Mouse (Mus musculus) CH12.LX (cell line): ENCODE data around the gene Sobp. TPM values are rescaled to one million over a fixed set of nuclear protein-coding genes. Genes with fewer than 3 reads are reported as not detected.

ENCODE experiments used
- DNase-seq: peaks from one replicate; pipeline ENCODE4 v3.0.0-alpha.2; 2013; ENCODE audit errors: extremely low read depth
- H3K27ac ChIP-seq: 2 replicates; pipeline ENCODE4 v1.5.1; 2012; ENCODE audit warnings: low read depth, mild to moderate bottlenecking, control low read depth, moderate library complexity; ENCODE audit not compliant: insufficient read depth
- H3K27me3 ChIP-seq: replicated peaks from 2 replicates; pipeline ENCODE3; 2012; ENCODE audit warnings: inconsistent platforms
- H3K36me3 ChIP-seq, 2 experiments: replicated peaks in 1 of 2; 2 replicates each; pipeline versions ENCODE3 to v1.6.1; 2012; ENCODE audit warnings: inconsistent platforms in 1 of 2, low read length in 1 of 2, mild to moderate bottlenecking in 1 of 2, mixed read lengths in 1 of 2, moderate library complexity in 1 of 2; ENCODE audit not compliant: control insufficient read depth in 1 of 2, insufficient read depth in 1 of 2
- H3K4me1 ChIP-seq, 2 experiments: 2 replicates each; pipeline ENCODE4 v1.6.1; 2012; ENCODE audit warnings: inconsistent platforms in 1 of 2, moderate library complexity in 1 of 2; ENCODE audit not compliant: insufficient read depth in 2 of 2, control insufficient read depth in 1 of 2
- H3K4me2 ChIP-seq: 2 replicates; pipeline ENCODE4 v1.6.1; 2012; ENCODE audit warnings: low read depth, mild to moderate bottlenecking, control low read depth; ENCODE audit not compliant: poor library complexity, insufficient read depth, severe bottlenecking
- H3K4me3 ChIP-seq, 3 experiments: fragments of 150-350 bp in 1 of 3; sonication (generic) in 1 of 3; replicated peaks in 1 of 3; 2 replicates each; pipeline versions ENCODE3 to v1.5.1; 2011 to 2012; ENCODE audit warnings: low read depth in 2 of 3, low read length in 2 of 3, mild to moderate bottlenecking in 2 of 3, moderate library complexity in 2 of 3, control low read depth in 1 of 3, improper control_type of control experiment in 1 of 3, inconsistent platforms in 1 of 3, mixed read lengths in 1 of 3; ENCODE audit not compliant: poor library complexity in 1 of 3
- H3K79me2 ChIP-seq: replicated peaks from 2 replicates; pipeline ENCODE4 v1.6.1; 2012; ENCODE audit warnings: mild to moderate bottlenecking, moderate library complexity; ENCODE audit not compliant: control insufficient read depth, poor library complexity, insufficient read depth, severe bottlenecking; ENCODE audit errors: extremely low read depth
- H3K9ac ChIP-seq: 2 replicates; pipeline ENCODE4 v1.6.1; 2012; ENCODE audit warnings: low read depth, mild to moderate bottlenecking, control low read depth, moderate library complexity; ENCODE audit not compliant: insufficient read depth
- H3K9me3 ChIP-seq: replicated peaks from 2 replicates; pipeline ENCODE3; 2012; ENCODE audit warnings: low read length, inconsistent platforms, mixed read lengths
- CHD1 ChIP-seq: IDR thresholded peaks from 2 replicates; pipeline ENCODE4 v1.6.1; 2012; ENCODE audit warnings: low read depth, low read length, improper control_type of control experiment, inconsistent platforms
- CHD2 ChIP-seq: IDR thresholded peaks from 2 replicates; pipeline ENCODE4 v1.6.1; 2011; ENCODE audit warnings: low read length, improper control_type of control experiment
- CTCF ChIP-seq, 2 experiments: IDR thresholded peaks in 1 of 2; conservative IDR thresholded peaks in 1 of 2; 2 replicates each; pipeline ENCODE4 v1.5.1; 2011 to 2012; ENCODE audit warnings: low read depth in 2 of 2, low read length in 2 of 2, improper control_type of control experiment in 1 of 2, inconsistent platforms in 1 of 2, mild to moderate bottlenecking in 1 of 2, moderate library complexity in 1 of 2
- EP300 ChIP-seq: IDR thresholded peaks from 2 replicates; pipeline ENCODE4 v1.6.1; 2011; ENCODE audit warnings: low read length, improper control_type of control experiment
- GABPA ChIP-seq: IDR thresholded peaks from 2 replicates; pipeline ENCODE4 v1.6.1; 2012; ENCODE audit warnings: low read depth, low read length, improper control_type of control experiment, inconsistent platforms; ENCODE audit not compliant: insufficient replicate concordance
- IRF4 ChIP-seq: IDR thresholded peaks from 2 replicates; pipeline ENCODE4 v1.6.1; 2014; ENCODE audit warnings: low read depth, mild to moderate bottlenecking, inconsistent platforms, low read length, improper control_type of control experiment
- JUND ChIP-seq: conservative IDR thresholded peaks from 2 replicates; pipeline ENCODE4 v1.6.1; 2011; ENCODE audit warnings: low read depth, low read length, improper control_type of control experiment
- KAT2A ChIP-seq: IDR thresholded peaks from 2 replicates; pipeline ENCODE4 v1.6.1; 2012; ENCODE audit warnings: low read length, improper control_type of control experiment, inconsistent platforms; ENCODE audit not compliant: insufficient replicate concordance
- MAZ ChIP-seq: IDR thresholded peaks from 2 replicates; pipeline ENCODE4 v1.6.1; 2012; ENCODE audit warnings: low read depth, mild to moderate bottlenecking, inconsistent platforms, low read length, improper control_type of control experiment, moderate library complexity
- MYC ChIP-seq: IDR thresholded peaks from 2 replicates; pipeline ENCODE4 v1.6.1; 2011; ENCODE audit warnings: low read depth, mild to moderate bottlenecking, improper control_type of control experiment, low read length
- NELFE ChIP-seq: IDR thresholded peaks from 2 replicates; pipeline ENCODE4 v1.6.1; 2011; ENCODE audit warnings: low read depth, low read length, improper control_type of control experiment
- NRF1 ChIP-seq: IDR thresholded peaks from 2 replicates; pipeline ENCODE4 v1.6.1; 2014; ENCODE audit warnings: low read depth, mild to moderate bottlenecking, inconsistent platforms, low read length, improper control_type of control experiment, moderate library complexity
- POLR2AphosphoS2 ChIP-seq: IDR thresholded peaks from 2 replicates; pipeline ENCODE4 v1.6.1; 2011; ENCODE audit warnings: low read depth, low read length, improper control_type of control experiment
- RAD21 ChIP-seq: IDR thresholded peaks from 2 replicates; pipeline ENCODE4 v1.6.1; 2011; ENCODE audit warnings: low read depth, mild to moderate bottlenecking, low read length, improper control_type of control experiment, moderate library complexity
- RCOR1 ChIP-seq: conservative IDR thresholded peaks from 2 replicates; pipeline ENCODE4 v1.6.1; 2012; ENCODE audit warnings: low read depth, mild to moderate bottlenecking, inconsistent platforms, low read length, improper control_type of control experiment
- SIN3A ChIP-seq: IDR thresholded peaks from 2 replicates; pipeline ENCODE4 v1.6.1; 2012; ENCODE audit warnings: low read length, improper control_type of control experiment, inconsistent platforms
- ZNF384 ChIP-seq: IDR thresholded peaks from 2 replicates; pipeline ENCODE4 v1.6.1; 2012; ENCODE audit warnings: low read depth, low read length, improper control_type of control experiment, inconsistent platforms
- dilution Hi-C: fragments of 300-500 bp; cut with MboI; formaldehyde crosslinking; loops from 2 replicates; pipeline ENCODE4 v1.14.3; 2020; ENCODE audit warnings: low sequenced_read_pairs; ENCODE audit not compliant: extremely low pct_unique_long_range_greater_than_20kb, extremely low pct_ligation_motif_present
- in situ Hi-C: fragments of 300-500 bp; cut with MboI; formaldehyde crosslinking; loops from 3 replicates; pipeline ENCODE4 v1.14.3; 2019; ENCODE audit warnings: low sequenced_read_pairs, low pct_ligation_motif_present, low pct_unique_long_range_greater_than_20kb, mixed read lengths
- polyA plus RNA-seq: library from polyadenylated mRNA; unstranded; fragments of >175 nt; gene quantifications from 2 replicates; pipeline ENCODE4 v1.2.1, GENCODE M21; 2012; ENCODE audit warnings: low read depth; ENCODE audit not compliant: insufficient read length
- total RNA-seq, 2 experiments: library from RNA; depleted of rRNA; stranded (reverse); fragments of 300-350 nt in 1 of 2; fragments of >200 nt in 1 of 2; gene quantifications; 2 replicates each; pipeline ENCODE4 v1.2.3; 2012 to 2014

The Sobp gene
- total and polyA plus RNA-seq, 3 experiments: 0.04 to 0.77 (median 0.08) TPM

- Histone ChIP-seq H3K79me2 (no peaks in the 10 kb centered on the region), H3K4me2 (no peak overlapping the region), H3K9me3 (no peaks in the 10 kb centered on the region)
- in situ Hi-C loops (no loop called here), dilution Hi-C loops (no loop called here)
- TF ChIP-seq KAT2A (no peak), ZNF384 (no peak), EP300 (no peak), SIN3A (no peak), GABPA (no peak), IRF4 (no peak), RAD21 (no peak), CHD1 (no peak), JUND (no peak), MYC (no peak), POLR2AphosphoS2 (no peak), NELFE (no peak)
- TF ChIP-seq, all 38 proteins: peak for 0
- H3K27me3 ChIP-seq: no peaks in the 10 kb centered on the region
- H3K27ac ChIP-seq: no peak overlapping the region
- no peak overlapping the region for H3K4me3 ChIP-seq
- no peak overlapping the region for H3K9ac ChIP-seq
- no peaks in the 10 kb centered on the region for H3K4me1 ChIP-seq
- DNase-seq: no peak
- no peaks in the 10 kb centered on the region for H3K36me3 ChIP-seq
Observed at GRCm38 (mm10) chr10:43094537-43094936, 79.8 kb downstream of the Sobp start.

GRCm38 (mm10) chr10:43093440-43093839 is 80.9 kb downstream of the Sobp start:
- no peaks in the 10 kb centered on the region for H3K79me2 ChIP-seq
- no peaks in the 10 kb centered on the region for H3K9me3 ChIP-seq
- in situ Hi-C loops: no loop called here
- no peaks in the 10 kb centered on the region for H3K36me3 ChIP-seq
- H3K27me3 ChIP-seq: no peaks in the 10 kb centered on the region
- dilution Hi-C loops: no loop called here
- H3K4me1 ChIP-seq: no peaks in the 10 kb centered on the region
- H3K27ac ChIP-seq: no peak overlapping the region
- DNase-seq: no peak
- no peak overlapping the region for H3K9ac ChIP-seq
- no peak for TF ChIP-seq MAZ
- no peak for TF ChIP-seq CHD2
- TF ChIP-seq IRF4: no peak
- no peak for TF ChIP-seq RCOR1
- TF ChIP-seq CTCF (conservative IDR thresholded peaks at IDR 0.05 in 1 of 2, IDR thresholded peaks at IDR 0.05 in 1 of 2; ENCODE audit: low read depth in 2 of 2, low read length in 2 of 2): no peak
- H3K4me3 ChIP-seq: no peak overlapping the region
- H3K4me2 ChIP-seq: no peak overlapping the region

GRCm38 (mm10) chr10:43090040-43090439 is 84.3 kb downstream of the Sobp start:
- no peak overlapping the region for H3K4me3 ChIP-seq
- DNase-seq: no peak
- in situ Hi-C loops: no loop called here
- dilution Hi-C loops: no loop called here
- no peaks in the 10 kb centered on the region for H3K27me3 ChIP-seq
- H3K9ac ChIP-seq: no peak overlapping the region
- H3K36me3 ChIP-seq: no peaks in the 10 kb centered on the region
- H3K9me3 ChIP-seq: no peaks in the 10 kb centered on the region
- TF ChIP-seq NRF1 (no peak), CTCF (conservative IDR thresholded peaks at IDR 0.05 in 1 of 2, IDR thresholded peaks at IDR 0.05 in 1 of 2; ENCODE audit: low read depth in 2 of 2, low read length in 2 of 2) (no peak)
- H3K4me2 ChIP-seq: no peak overlapping the region
- no peaks in the 10 kb centered on the region for H3K79me2 ChIP-seq
- no peak overlapping the region for H3K27ac ChIP-seq
- H3K4me1 ChIP-seq: no peaks in the 10 kb centered on the region
